Mouse (Mus musculus) right cerebral cortex, postnatal 10 days (tissue): ENCODE measurements around the gene Pde5a.
A peak's percentile ranks its signal among the peaks of the same experiment; 100 is the strongest.

Source experiments
- DNase-seq, 2 experiments: peaks; one replicate each; pipeline ENCODE4 v3.0.0; 2021; ENCODE audit warnings: low spot score in 2 of 2

Pde5a gene

GRCm38 (mm10) chr3:122728852-122729600, at the start of gene Pde5a:
Gene Pde5a (plus strand): TSS chr3:122728947.
- peak; percentile 47 to 74 for DNase-seq

GRCm38 (mm10) chr3:122680851-122681250, 47.9 kb upstream of the Pde5a start:
- no peak for DNase-seq

- no peak for DNase-seq
These were observed 46.4 kb upstream of the Pde5a start for GRCm38 (mm10) chr3:122682352-122682751.

GRCm38 (mm10) chr3:122684832-122685231, 43.9 kb upstream of the Pde5a start:
- DNase-seq = no peak

- no peak for DNase-seq
These were observed 35.7 kb upstream of the Pde5a start for GRCm38 (mm10) chr3:122693039-122693438.

GRCm38 (mm10) chr3:122695870-122696269, 32.9 kb upstream of the Pde5a start:
- DNase-seq = no peak

GRCm38 (mm10) chr3:122696672-122697071, 32.1 kb upstream of the Pde5a start:
- no peak for DNase-seq

- DNase-seq = no peak
These were observed 24.5 kb upstream of the Pde5a start for GRCm38 (mm10) chr3:122704209-122704608.

- no peak for DNase-seq
These were observed 23.5 kb upstream of the Pde5a start for GRCm38 (mm10) chr3:122705246-122705645.

- no peak for DNase-seq
These were observed 20.3 kb upstream of the Pde5a start for GRCm38 (mm10) chr3:122708485-122708884.

- DNase-seq = no peak
These were observed 18.6 kb upstream of the Pde5a start for GRCm38 (mm10) chr3:122710141-122710540.

GRCm38 (mm10) chr3:122718631-122719030, 10.1 kb upstream of the Pde5a start:
- DNase-seq = no peak

GRCm38 (mm10) chr3:122721522-122721921, 7.2 kb upstream of the Pde5a start:
- no peak for DNase-seq

- DNase-seq = peak in 1 of 2 experiments; percentile 36
These were observed 833 bp downstream of the Pde5a start for GRCm38 (mm10) chr3:122729601-122729959.

- peak; percentile 61 to 70 for DNase-seq
These were observed 1.4 kb downstream of the Pde5a start for GRCm38 (mm10) chr3:122729960-122730740.

- no peak for DNase-seq
These were observed 2.0 kb downstream of the Pde5a start for GRCm38 (mm10) chr3:122730741-122731235.

- no peak for DNase-seq
These were observed 5.1 kb downstream of the Pde5a start for GRCm38 (mm10) chr3:122733806-122734205.

- DNase-seq = no peak
These were observed 5.6 kb downstream of the Pde5a start for GRCm38 (mm10) chr3:122734329-122734728.

GRCm38 (mm10) chr3:122739460-122739859, 10.7 kb downstream of the Pde5a start:
- DNase-seq = no peak

GRCm38 (mm10) chr3:122744265-122744664, 15.5 kb downstream of the Pde5a start:
- no peak for DNase-seq

GRCm38 (mm10) chr3:122747921-122748700, 19.4 kb downstream of the Pde5a start:
- DNase-seq = no peak

- no peak for DNase-seq
These were observed 34.6 kb downstream of the Pde5a start for GRCm38 (mm10) chr3:122763240-122763761.
